Mouse (Mus musculus): ENCODE measurements at regions not wholly inside any gene's neighbourhood (a gene's known extent, or its start where the extent isn't known, plus 50 kb on each side); places are given as distances from the start of the nearest gene placed in this dataset.

DNA sequence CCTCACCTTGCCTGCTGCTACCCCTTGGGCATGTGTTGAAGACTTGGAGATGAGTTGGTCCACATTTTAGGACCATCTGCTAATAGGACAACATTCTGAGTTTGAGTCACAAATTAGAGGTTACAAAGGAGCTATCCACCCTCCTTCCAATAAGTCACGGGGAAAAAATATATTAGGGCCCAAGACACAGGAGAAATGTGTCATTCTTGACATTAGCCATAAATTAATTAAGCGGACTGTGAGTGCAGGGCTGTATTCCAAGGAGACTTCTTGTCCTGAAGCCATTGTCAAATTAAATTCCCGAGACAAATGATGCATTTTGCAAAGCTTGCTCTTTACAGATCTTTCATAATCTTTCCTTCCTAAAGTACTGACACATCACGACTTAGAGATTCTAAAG, 79.2 kb downstream of the 1700020N01Rik start:
- DNase-seq: no peak

GRCm38 (mm10) chr10:21672666-21673065, 79.7 kb downstream of the 1700020N01Rik start:
- no peak for DNase-seq

- DNase-seq: no peak
Observed at GRCm38 (mm10) chr10:21673831-21674230, 80.9 kb downstream of the 1700020N01Rik start.

DNA sequence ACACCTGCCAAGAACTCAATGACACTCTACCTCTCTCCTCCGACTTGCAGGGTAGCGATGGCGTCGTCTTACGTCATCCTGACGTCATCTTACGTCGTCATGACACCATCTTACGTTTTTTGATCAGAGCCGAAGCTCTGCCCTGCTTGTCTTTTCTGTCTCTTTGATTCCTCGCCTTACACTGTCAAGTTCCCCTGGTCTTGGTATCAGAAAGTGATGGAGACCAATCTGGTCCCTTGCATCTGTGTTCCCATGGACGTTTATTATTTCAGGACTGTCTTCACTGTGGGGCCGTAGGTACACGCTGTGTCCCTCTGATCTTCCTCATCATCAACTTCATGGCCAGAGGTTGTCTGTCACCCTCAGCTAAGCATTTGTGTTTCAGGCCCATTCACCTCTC, 82.8 kb downstream of the 1700020N01Rik start:
- no peak for DNase-seq

- no peak for DNase-seq
Observed at GRCm38 (mm10) chr10:21677911-21678310, 85.0 kb downstream of the 1700020N01Rik start.

- no peak for DNase-seq
Observed at GRCm38 (mm10) chr10:21678372-21678771, 85.4 kb downstream of the 1700020N01Rik start.

GRCm38 (mm10) chr10:21678811-21679451, 86.0 kb downstream of the 1700020N01Rik start:
- DNase-seq: peak; percentile 46

- DNase-seq: no peak
Observed at GRCm38 (mm10) chr10:21680789-21681188, 87.8 kb downstream of the 1700020N01Rik start.

GRCm38 (mm10) chr10:21684286-21685013, 91.5 kb downstream of the 1700020N01Rik start:
- DNase-seq: peak; percentile 31

- peak; percentile 74 for DNase-seq
Observed at GRCm38 (mm10) chr10:21685122-21685798, 92.3 kb downstream of the 1700020N01Rik start.

DNA sequence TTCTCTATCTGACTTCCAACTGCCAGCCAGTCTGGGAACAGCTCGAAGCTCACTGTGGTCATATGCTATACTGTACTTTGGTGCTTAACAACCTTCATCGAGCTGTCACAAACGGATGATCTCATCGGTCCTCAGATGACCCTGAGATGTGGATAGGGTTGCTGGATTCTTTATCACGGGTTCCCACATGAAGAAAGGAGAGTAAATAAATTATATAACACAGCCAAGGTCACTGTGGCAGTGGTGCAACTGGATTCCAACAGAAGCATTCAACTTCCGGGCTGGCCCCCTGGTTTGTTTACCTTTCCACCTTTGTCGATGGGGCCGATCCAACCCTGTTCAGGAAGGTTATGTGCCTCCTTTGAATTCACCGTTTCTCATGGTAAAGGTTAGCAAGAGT, 93.1 kb downstream of the 1700020N01Rik start:
- peak; percentile 24 for DNase-seq

- DNase-seq: no peak
Observed at GRCm38 (mm10) chr10:21687484-21687883, 94.5 kb downstream of the 1700020N01Rik start.

DNA sequence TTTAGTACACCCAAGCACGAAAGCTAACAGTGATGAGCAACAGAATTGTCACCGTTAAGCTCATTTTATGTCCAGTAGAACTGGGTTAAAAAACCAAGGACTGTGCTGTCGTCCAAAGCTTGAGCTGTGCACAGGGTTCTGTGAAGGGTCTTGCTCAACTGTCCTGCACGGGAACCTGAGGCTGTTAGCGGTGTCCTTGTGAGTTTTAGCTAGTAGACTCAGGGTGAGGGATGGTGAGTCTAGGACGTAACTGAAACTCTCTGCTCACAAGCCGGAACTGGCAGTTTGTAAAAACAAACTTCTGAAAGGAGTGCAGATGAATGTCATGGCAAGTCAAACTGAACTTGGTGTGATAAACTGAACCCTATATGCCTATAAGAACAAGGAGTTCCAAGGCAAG, 95.6 kb downstream of the 1700020N01Rik start:
- no peak for DNase-seq

DNA sequence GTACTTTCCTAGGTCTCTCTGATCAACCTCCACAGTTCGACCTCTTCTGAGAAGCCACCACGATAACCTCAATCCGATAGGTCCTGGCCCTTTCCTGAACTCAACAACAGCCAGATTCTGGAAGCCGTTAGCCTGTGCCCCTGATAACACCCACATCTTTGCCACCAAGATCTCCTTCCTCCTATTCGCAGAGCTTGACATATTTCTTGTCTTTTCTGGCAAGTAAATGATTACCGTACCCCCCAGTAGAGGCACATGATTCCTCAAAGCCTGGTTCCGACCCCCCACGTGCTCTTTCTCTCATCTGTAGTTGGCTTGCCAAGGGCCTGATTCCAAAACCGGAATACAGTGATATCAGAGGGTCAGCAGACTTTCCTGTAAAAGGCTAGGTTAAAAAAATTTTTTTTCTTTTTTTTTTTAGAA, 96.9 kb downstream of the 1700020N01Rik start:
- peak; percentile 18 for DNase-seq

DNA sequence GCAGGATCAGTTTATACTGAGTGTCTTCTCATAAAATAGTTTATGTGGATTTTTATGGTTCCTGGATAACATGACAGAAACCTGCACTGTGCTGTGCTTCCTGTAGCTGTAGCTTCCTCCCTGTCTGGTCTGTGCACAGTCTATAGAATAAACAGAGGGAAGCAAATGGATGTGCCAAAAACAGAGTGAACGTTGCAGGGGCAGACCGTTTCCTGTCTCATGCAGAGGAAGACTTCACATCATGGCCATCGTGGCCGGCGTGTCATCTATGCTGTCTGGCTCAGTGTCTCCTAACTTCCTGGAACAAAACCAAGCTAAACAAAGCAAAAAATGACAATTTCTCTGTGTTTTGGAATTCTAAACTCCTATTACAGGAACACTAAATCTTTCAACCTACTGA, 102.2 kb downstream of the 1700020N01Rik start:
- no peak for DNase-seq

- DNase-seq: no peak
Observed at GRCm38 (mm10) chr10:21696671-21697070, 103.7 kb downstream of the 1700020N01Rik start.

DNA sequence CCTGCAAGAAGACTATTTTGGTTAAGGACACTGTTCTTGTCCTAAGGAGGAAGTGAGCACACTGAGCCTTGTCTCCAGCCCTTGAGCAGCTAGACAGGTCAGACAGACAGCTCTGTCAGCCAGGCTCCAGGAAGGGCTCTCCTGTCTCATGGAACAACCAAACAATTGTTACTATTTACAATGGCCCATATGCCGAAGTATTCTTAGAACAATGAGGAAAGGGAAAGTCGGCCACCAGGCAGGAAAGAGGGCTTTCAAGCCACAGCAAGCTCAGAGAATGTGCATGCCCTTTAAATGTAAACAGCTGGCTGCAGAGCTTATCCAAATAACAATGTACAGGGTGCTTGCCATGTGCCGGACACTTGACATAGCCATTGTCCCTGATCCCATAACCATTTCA, 108.6 kb downstream of the 1700020N01Rik start:
- peak; percentile 18 for DNase-seq

- DNase-seq: no peak
Observed at GRCm38 (mm10) chr10:21702134-21702533, 109.2 kb downstream of the 1700020N01Rik start.

GRCm38 (mm10) chr10:21711866-21712265, 118.9 kb downstream of the 1700020N01Rik start:
- DNase-seq: no peak

DNA sequence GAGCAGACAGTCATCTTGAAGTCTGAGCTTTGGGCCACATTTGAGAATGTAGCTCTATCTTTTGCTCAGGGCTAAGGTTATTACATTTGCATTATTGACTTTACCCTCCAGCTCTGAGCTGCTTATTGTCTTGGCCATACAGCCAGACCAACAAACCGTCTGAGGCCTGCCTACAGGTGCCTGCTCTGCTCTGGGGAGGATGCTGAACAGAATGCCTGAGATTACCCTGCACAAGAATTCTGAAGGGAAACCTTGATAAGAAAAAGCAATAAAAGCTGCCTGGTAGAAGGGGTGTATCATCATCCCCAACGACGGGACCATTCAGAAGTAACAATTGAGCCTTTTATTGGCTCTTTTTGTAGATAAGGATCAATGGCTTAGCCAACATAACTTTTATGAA, 119.9 kb downstream of the 1700020N01Rik start:
- no peak for DNase-seq

GRCm38 (mm10) chr10:21715436-21715835, 122.5 kb downstream of the 1700020N01Rik start:
- DNase-seq: no peak

DNA sequence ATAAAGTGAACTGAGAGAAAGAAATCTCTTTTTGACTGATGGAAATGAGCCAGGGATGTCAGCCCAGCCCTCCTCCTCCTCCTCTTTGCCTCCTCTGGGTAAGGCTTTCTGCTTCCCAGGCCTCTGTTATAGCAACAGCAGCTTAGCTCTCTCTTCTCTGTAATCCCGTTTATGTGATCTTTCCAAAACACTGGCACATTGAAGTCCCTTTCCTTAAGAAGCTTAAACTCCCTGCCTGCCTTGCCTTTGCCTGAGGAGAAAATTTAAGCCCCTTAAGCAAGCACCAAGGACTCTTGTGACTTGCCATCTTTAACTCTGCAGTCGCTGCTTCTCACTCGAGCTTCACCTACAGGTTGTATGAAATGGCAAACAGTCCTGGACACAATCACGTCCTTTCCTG, 125.2 kb downstream of the 1700020N01Rik start:
- DNase-seq: no peak

- peak; percentile 29 for DNase-seq
Observed at GRCm38 (mm10) chr10:21724351-21724750, 131.4 kb downstream of the 1700020N01Rik start.

DNA sequence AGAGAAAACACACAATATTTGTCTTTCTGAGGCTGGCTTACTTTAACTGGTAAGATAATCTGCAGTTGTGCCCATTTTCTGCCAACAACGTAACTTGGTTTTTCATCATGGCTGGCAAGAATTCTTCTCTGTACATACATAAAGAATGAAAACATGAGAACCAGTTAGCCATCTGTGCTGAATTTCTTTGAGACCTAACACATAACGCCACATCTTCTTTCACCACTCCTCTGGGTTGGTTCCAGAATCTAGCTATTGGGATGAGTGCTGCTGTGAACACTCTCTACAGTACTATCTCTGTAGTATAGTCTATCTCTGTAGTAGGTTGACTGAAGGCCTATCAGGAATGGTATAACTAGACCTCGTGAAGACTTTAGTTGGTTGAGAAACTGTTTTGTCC, 132.1 kb downstream of the 1700020N01Rik start:
- DNase-seq: no peak
